ENCODE assay signal across 25 mouse cellular contexts in the genomic region with DNA sequence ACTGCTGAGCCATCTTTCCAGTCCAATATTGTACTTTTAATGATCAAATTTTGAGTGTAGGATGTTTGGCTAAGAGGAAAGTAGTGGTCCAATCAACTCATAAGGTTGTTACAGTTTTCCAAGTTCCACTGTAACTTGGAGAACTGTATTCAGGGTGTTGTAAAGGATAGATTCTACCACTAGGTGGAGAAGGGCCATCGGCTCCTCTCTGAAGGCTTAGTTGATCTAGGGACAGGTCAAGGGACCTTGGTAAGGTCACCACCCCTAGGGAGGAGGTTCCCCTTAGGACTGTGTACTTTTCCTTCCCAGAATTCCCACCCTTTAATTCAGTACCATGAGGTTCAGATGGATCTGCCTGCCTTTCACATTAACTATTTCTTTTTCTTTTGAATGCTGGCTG. TPM values are rescaled to one million over a fixed set of nuclear protein-coding genes. Genes with fewer than 3 reads are reported as not detected.
A peak's percentile ranks its signal among the peaks of the same experiment; 100 is the strongest.
DNase-seq lines count a peak whose midpoint lies in the region; ATAC-seq and TF ChIP-seq lines count a peak whose summit lies in the region.
"Had no signal": no experiment of that assay in that cellular context is flagged by ENCODE, and none has a peak within 500 bp of the region (broad histone marks: within the 10 kb centered on the region; RNA-seq: fewer than 3 reads in every experiment).

No protein-coding gene starts in this region.

- no peak for DNase-seq in liver, postnatal 0 days
- DNase-seq in CH12.LX (ENCODE audit: extremely low read depth) (no peak), R1 (ENCODE audit: low read depth, low spot score) (peak; percentile 67)
- DNase-seq in cerebellum, postnatal 10 days = no peak
- DNase-seq in retina, postnatal 1 day = no peak
- DNase-seq in adrenal gland, postnatal 10 days = no peak
- DNase-seq: cerebellum, adult 18-20 months; kidney, adult 8-10 months; lung, adult 2 months; right cerebral cortex, postnatal 4 days; thymus, postnatal 36 days had no signal

- ATAC-seq in liver, postnatal 0 days = no peak
- no peak for ATAC-seq in liver, embryonic 12.5 days
- ATAC-seq in megakaryocyte-erythroid progenitor cell, adult 5-6 weeks (replicated peaks; ENCODE audit: low FRiP score, low TSS enrichment, poor library complexity, severe bottlenecking) = peak; percentile 59; the same call in 1 of the 2 replicates

- no peaks in the 10 kb centered on the region for H3K79me2 ChIP-seq in CH12.LX (replicated peaks; ENCODE audit: control insufficient read depth, extremely low read depth, insufficient read depth, poor library complexity, severe bottlenecking)

- H3K4me3 ChIP-seq in liver, postnatal 0 days (ENCODE audit: low read depth, low read length) = no peak overlapping the region
- H3K4me3 ChIP-seq in liver, embryonic 12.5 days = no peak overlapping the region
- H3K4me3 ChIP-seq in CH12.LX (replicated peaks in 1 of 3; ENCODE audit: low read depth in 2 of 3, low read length in 2 of 3, poor library complexity in 1 of 3) = no peak overlapping the region
- H3K4me3 ChIP-seq: forebrain, embryonic 10.5 days; heart, embryonic 15.5 days; hindbrain, embryonic 12.5 days; left cerebral cortex, adult 2 months; megakaryocyte, embryonic 14.5 days; neural tube, embryonic 13.5 days had no signal

- TF ChIP-seq CTCF in liver, postnatal 0 days (IDR thresholded peaks at IDR 0.05; ENCODE audit: low read depth) = peak; percentile 53
- TF ChIP-seq CTCF in CH12.LX (conservative IDR thresholded peaks at IDR 0.05 in 1 of 2, IDR thresholded peaks at IDR 0.05 in 1 of 2; ENCODE audit: low read depth in 2 of 2, low read length in 2 of 2) = peak in 1 of 2 experiments; percentile 62; a peak in 3 of 4 replicates

- H3K27ac ChIP-seq in liver, postnatal 0 days (ENCODE audit: low read depth) = no peak overlapping the region
- H3K27ac ChIP-seq in liver, embryonic 12.5 days = no peak overlapping the region
- H3K27ac ChIP-seq in CH12.LX (ENCODE audit: insufficient read depth, low read depth) = no peak overlapping the region
- H3K27ac ChIP-seq: forebrain, embryonic 10.5 days; heart, embryonic 15.5 days; hindbrain, embryonic 12.5 days; left cerebral cortex, adult 2 months; neural tube, embryonic 13.5 days had no signal

- in situ Hi-C loops in CH12.LX (cut with MboI; ENCODE audit: low pct_ligation_motif_present, low pct_unique_long_range_greater_than_20kb, low sequenced_read_pairs) = no loop called here

- H3K36me3 ChIP-seq in liver, postnatal 0 days (replicated peaks; ENCODE audit: insufficient read depth, low read length) = no peaks in the 10 kb centered on the region
- H3K36me3 ChIP-seq in liver, embryonic 12.5 days = no peaks in the 10 kb centered on the region
- no peaks in the 10 kb centered on the region for H3K36me3 ChIP-seq in CH12.LX (replicated peaks in 1 of 2; ENCODE audit: control insufficient read depth in 1 of 2, insufficient read depth in 1 of 2, low read length in 1 of 2)
- H3K36me3 ChIP-seq: forebrain, embryonic 10.5 days; heart, embryonic 15.5 days; hindbrain, embryonic 12.5 days; neural tube, embryonic 13.5 days had no signal

- 73% methylated on average over 1 of the region's 1 CpGs for WGBS in liver, postnatal 0 days (ENCODE audit: insufficient replicate concordance)
- 37% methylated on average over 1 of the region's 1 CpGs for WGBS in liver, embryonic 12.5 days (ENCODE audit: insufficient replicate concordance)

- no peak for TF ChIP-seq POLR2A in CH12.LX (IDR thresholded peaks at IDR 0.05; ENCODE audit: low read depth, low read length)

- no peak overlapping the region for H3K4me2 ChIP-seq in liver, postnatal 0 days (ENCODE audit: low read depth, low read length)
- H3K4me2 ChIP-seq in liver, embryonic 12.5 days = no peak overlapping the region
- H3K4me2 ChIP-seq in CH12.LX (ENCODE audit: insufficient read depth, low read depth, poor library complexity, severe bottlenecking) = no peak overlapping the region
- H3K4me2 ChIP-seq: heart, embryonic 15.5 days; hindbrain, embryonic 12.5 days; neural tube, embryonic 13.5 days had no signal

- no peaks in the 10 kb centered on the region for H3K9me3 ChIP-seq in liver, postnatal 0 days (ENCODE audit: low read length)
- no peaks in the 10 kb centered on the region for H3K9me3 ChIP-seq in liver, embryonic 12.5 days (replicated peaks)
- no peaks in the 10 kb centered on the region for H3K9me3 ChIP-seq in CH12.LX (replicated peaks; ENCODE audit: low read length)
- H3K9me3 ChIP-seq: forebrain, embryonic 10.5 days; heart, embryonic 15.5 days; hindbrain, embryonic 12.5 days; megakaryocyte, embryonic 14.5 days; neural tube, embryonic 13.5 days had no signal

- dilution Hi-C loops in CH12.LX (cut with MboI; ENCODE audit: extremely low pct_ligation_motif_present, extremely low pct_unique_long_range_greater_than_20kb, low sequenced_read_pairs) = no loop called here

- no peak for TF ChIP-seq EP300 in liver, postnatal 0 days (IDR thresholded peaks at IDR 0.05; ENCODE audit: low read depth)
- no peak for TF ChIP-seq EP300 in CH12.LX (IDR thresholded peaks at IDR 0.05; ENCODE audit: low read length)

- no peak overlapping the region for H3K9ac ChIP-seq in liver, postnatal 0 days (replicated peaks)
- H3K9ac ChIP-seq in liver, embryonic 12.5 days = no peak overlapping the region
- H3K9ac ChIP-seq in CH12.LX (ENCODE audit: insufficient read depth, low read depth) = no peak overlapping the region
- H3K9ac ChIP-seq: heart, embryonic 15.5 days; hindbrain, embryonic 12.5 days; neural tube, embryonic 13.5 days had no signal

- no peaks in the 10 kb centered on the region for H3K27me3 ChIP-seq in liver, postnatal 0 days (ENCODE audit: insufficient read depth, low read length)
- no peaks in the 10 kb centered on the region for H3K27me3 ChIP-seq in liver, embryonic 12.5 days (replicated peaks)
- no peaks in the 10 kb centered on the region for H3K27me3 ChIP-seq in CH12.LX (replicated peaks)
- H3K27me3 ChIP-seq: heart, embryonic 15.5 days; hindbrain, embryonic 12.5 days; neural tube, embryonic 13.5 days had no signal

- TF ChIP-seq RAD21 in CH12.LX (IDR thresholded peaks at IDR 0.05; ENCODE audit: low read depth, low read length) = peak; percentile 32

- H3K4me1 ChIP-seq in liver, postnatal 0 days (ENCODE audit: insufficient read depth) = no peaks in the 10 kb centered on the region
- no peaks in the 10 kb centered on the region for H3K4me1 ChIP-seq in liver, embryonic 12.5 days
- no peaks in the 10 kb centered on the region for H3K4me1 ChIP-seq in CH12.LX (ENCODE audit: control insufficient read depth in 1 of 2, insufficient read depth in 2 of 2)
- H3K4me1 ChIP-seq: forebrain, embryonic 10.5 days; heart, embryonic 15.5 days; hindbrain, embryonic 12.5 days; megakaryocyte, embryonic 14.5 days; neural tube, embryonic 13.5 days had no signal

TF ChIP-seq in CH12.LX, 34 proteins besides CTCF, POLR2A, EP300 and RAD21:
- TF ChIP-seq MAX (IDR thresholded peaks at IDR 0.05; ENCODE audit: low read length) = no peak
- peak; percentile 51 for TF ChIP-seq SMC3 (IDR thresholded peaks at IDR 0.05; ENCODE audit: low read depth, low read length)
- no peak for TF ChIP-seq ZNF384 (IDR thresholded peaks at IDR 0.05; ENCODE audit: low read depth, low read length)
- no peak for TF ChIP-seq JUND (conservative IDR thresholded peaks at IDR 0.05; ENCODE audit: low read depth, low read length)

RNA-seq across cellular contexts. Expression of a gene that starts 14.7 kb away (rescaled TPM):
- polyA plus RNA-seq in liver, postnatal 0 days (2015; fragmentation: Nextera tagmentation; extraction: Ambion mirVana) = 2.6 and 4.3 TPM in 2 replicates
- 0.25 TPM in 1 of 2 replicates, not detected in the other for polyA plus RNA-seq in liver, embryonic 12.5 days (2016; fragmentation: Nextera tagmentation; extraction: Ambion mirVana)
- total RNA-seq in CH12.LX (2012; rRNA removed) (not detected in 2 replicates), CH12.LX (2014; rRNA removed) (not detected in 2 replicates)
- not detected in 2 replicates for polyA plus RNA-seq in CH12.LX (2012; ENCODE audit: insufficient read length, low read depth)
- not detected in 2 replicates for total RNA-seq in megakaryocyte-erythroid progenitor cell, adult 5-6 weeks (2014; fragmentation: Nextera tagmentation)
- not detected in 2 replicates for total RNA-seq in megakaryocyte-erythroid progenitor cell, adult 5-6 weeks (2017)
- under 1 TPM in 1 of 2 experiments, not detected in 1; 0.84 TPM for total RNA-seq in adrenal gland, postnatal 10 days (2021)
- total RNA-seq: gastrocnemius, postnatal 4 days had no signal
- polyA plus RNA-seq: embryonic facial prominence, embryonic 14.5 days; forebrain, embryonic 10.5 days; hindbrain, embryonic 12.5 days; limb, embryonic 11.5 days; lung, adult 2 months; neural tube, embryonic 13.5 days; stomach, embryonic 14.5 days had no signal

RNA-seq across cellular contexts. Expression of a gene that starts 41.6 kb away (rescaled TPM):
- polyA plus RNA-seq in liver, postnatal 0 days (2015; fragmentation: Nextera tagmentation; extraction: Ambion mirVana) = 13.9 and 15.8 TPM in 2 replicates
- 57.1 and 57.5 TPM in 2 replicates for polyA plus RNA-seq in liver, embryonic 12.5 days (2016; fragmentation: Nextera tagmentation; extraction: Ambion mirVana)
- total RNA-seq in CH12.LX (2012; rRNA removed) (40.6 and 46.4 TPM in 2 replicates), CH12.LX (2014; rRNA removed) (71.5 and 73.7 TPM in 2 replicates)
- polyA plus RNA-seq in CH12.LX (2012; ENCODE audit: insufficient read length, low read depth) = 48.4 and 51.4 TPM in 2 replicates
- 79.0 and 89.2 TPM in 2 replicates for total RNA-seq in megakaryocyte-erythroid progenitor cell, adult 5-6 weeks (2014; fragmentation: Nextera tagmentation)
- 68.2 and 84.3 TPM in 2 replicates for total RNA-seq in megakaryocyte-erythroid progenitor cell, adult 5-6 weeks (2017)
- 10 to 100 TPM; 14.6 to 18.7 TPM for total RNA-seq in adrenal gland, postnatal 10 days (2021)

RNA-seq across cellular contexts. Expression of a gene that starts 55.1 kb away (rescaled TPM):
- 39.8 and 43.2 TPM in 2 replicates for polyA plus RNA-seq in liver, postnatal 0 days (2015; fragmentation: Nextera tagmentation; extraction: Ambion mirVana)
- polyA plus RNA-seq in liver, embryonic 12.5 days (2016; fragmentation: Nextera tagmentation; extraction: Ambion mirVana) = 148 and 156 TPM in 2 replicates
- 0.13 and 0.21 TPM in 2 replicates for total RNA-seq in CH12.LX (2012; rRNA removed)
- total RNA-seq in CH12.LX (2014; rRNA removed) = 0.23 TPM in 1 of 2 replicates, not detected in the other
- 0.25 and 0.43 TPM in 2 replicates for polyA plus RNA-seq in CH12.LX (2012; ENCODE audit: insufficient read length, low read depth)
- total RNA-seq in megakaryocyte-erythroid progenitor cell, adult 5-6 weeks (2014; fragmentation: Nextera tagmentation) = 187 and 213 TPM in 2 replicates
- total RNA-seq in megakaryocyte-erythroid progenitor cell, adult 5-6 weeks (2017) = 134 and 145 TPM in 2 replicates
- total RNA-seq in adrenal gland, postnatal 10 days (2021) = 1 to 10 TPM; 1.2 to 2.5 TPM
- total RNA-seq: left cerebral cortex, adult 2 months; midbrain, postnatal 0 days had no signal
- polyA plus RNA-seq: cortical plate, adult 2 months; midbrain, postnatal 0 days had no signal

RNA-seq across cellular contexts. Expression of a gene that starts 57.3 kb away (rescaled TPM):
- 2.4 and 2.9 TPM in 2 replicates for polyA plus RNA-seq in liver, postnatal 0 days (2015; fragmentation: Nextera tagmentation; extraction: Ambion mirVana)
- polyA plus RNA-seq in liver, embryonic 12.5 days (2016; fragmentation: Nextera tagmentation; extraction: Ambion mirVana) = 3.2 and 3.5 TPM in 2 replicates
- total RNA-seq in CH12.LX (2012; rRNA removed) = 47.0 and 58.1 TPM in 2 replicates
- 53.9 and 63.5 TPM in 2 replicates for total RNA-seq in CH12.LX (2014; rRNA removed)
- polyA plus RNA-seq in CH12.LX (2012; ENCODE audit: insufficient read length, low read depth) = 75.6 and 83.7 TPM in 2 replicates
- 39.5 and 46.0 TPM in 2 replicates for total RNA-seq in megakaryocyte-erythroid progenitor cell, adult 5-6 weeks (2014; fragmentation: Nextera tagmentation)
- 56.1 and 61.3 TPM in 2 replicates for total RNA-seq in megakaryocyte-erythroid progenitor cell, adult 5-6 weeks (2017)
- 1 to 10 TPM; 3.8 to 4.5 TPM for total RNA-seq in adrenal gland, postnatal 10 days (2021)
- polyA plus RNA-seq: hindbrain, embryonic 12.5 days had no signal

Comparison
In these comparisons a context has a peak if more than half of its experiments do, and no peak if none do; other contexts are left out.
1. RNA of a gene that starts 55.1 kb away (total RNA-seq): 134 to 213 TPM in megakaryocyte-erythroid progenitor cell, adult 5-6 weeks; 1.2 to 2.5 TPM in adrenal gland, postnatal 10 days and 0.13 to 0.23 TPM in CH12.LX; every median in the first group is over 10 times any median in the second.